Mouse (Mus musculus) liver, embryonic 15.5 days (tissue): Measurements from ENCODE around the gene Fbxw8. TPM values are rescaled to one million over a fixed set of nuclear protein-coding genes. Genes with fewer than 3 reads are reported as not detected.

Experiments
- ATAC-seq: fragments of 200-750 bp; cut with Nextera tagmentation; 2 replicates; pipeline ENCODE4 v1.8.0; 2017; ENCODE audit warnings: moderate number of reproducible peaks, mild to moderate bottlenecking, moderate library complexity; ENCODE audit not compliant: insufficient read depth
- H3K27ac ChIP-seq: fragments of 300-500 bp; sonication (generic); replicated peaks from 2 replicates; pipeline ENCODE4 v1.5.1; 2015; ENCODE audit warnings: mild to moderate bottlenecking, inconsistent platforms
- H3K27me3 ChIP-seq: fragments of 300-500 bp; sonication (generic); 2 replicates; pipeline ENCODE4 v1.6.1; 2015; ENCODE audit warnings: mild to moderate bottlenecking, inconsistent platforms
- H3K36me3 ChIP-seq: fragments of 300-500 bp; sonication (generic); replicated peaks from 2 replicates; pipeline ENCODE4 v1.6.1; 2015; ENCODE audit warnings: moderate library complexity, mild to moderate bottlenecking, inconsistent platforms
- H3K4me1 ChIP-seq: fragments of 300-500 bp; sonication (generic); replicated peaks from 2 replicates; pipeline ENCODE4 v1.6.1; 2015; ENCODE audit warnings: inconsistent platforms
- H3K4me2 ChIP-seq: fragments of 300-500 bp; sonication (generic); 2 replicates; pipeline ENCODE4 v1.6.1; 2015; ENCODE audit warnings: moderate library complexity, mild to moderate bottlenecking, inconsistent platforms
- H3K4me3 ChIP-seq: fragments of 300-500 bp; sonication (generic); replicated peaks from 2 replicates; pipeline ENCODE4 v1.5.1; 2015; ENCODE audit warnings: mild to moderate bottlenecking, inconsistent platforms
- H3K9ac ChIP-seq: fragments of 300-500 bp; sonication (generic); 2 replicates; pipeline ENCODE4 v1.6.1; 2015; ENCODE audit warnings: moderate library complexity, mild to moderate bottlenecking, inconsistent platforms
- H3K9me3 ChIP-seq: fragments of 300-500 bp; sonication (generic); replicated peaks from 2 replicates; pipeline ENCODE4 v1.6.1; 2016; ENCODE audit warnings: inconsistent platforms
- WGBS: fragments of 180-500 bp; shearing (Covaris S2); methylation state at CpG from one replicate; pipeline ENCODE4 v1.1.7; 2015; ENCODE audit warnings: mixed read lengths; ENCODE audit not compliant: insufficient replicate concordance; 5-methylcytosine and 5-hydroxymethylcytosine counted together
- polyA plus RNA-seq: library from polyadenylated mRNA; unstranded; fragments of >200 nt; fragmentation: Nextera tagmentation; extraction: Ambion mirVana; gene quantifications from 2 replicates; pipeline ENCODE4 v1.2.1, GENCODE M21; 2015

The Fbxw8 gene
- polyA plus RNA-seq, 1 experiment from 2014 or later: 7.7 TPM

- H3K4me3 ChIP-seq: no peak overlapping the region
- H3K36me3 ChIP-seq: peaks cover 37% of the 10 kb centered on the region
- ATAC-seq: no peak
- no peak overlapping the region for H3K9ac ChIP-seq
- H3K4me1 ChIP-seq: no peaks in the 10 kb centered on the region
- H3K9me3 ChIP-seq: no peaks in the 10 kb centered on the region
- H3K27me3 ChIP-seq: no peaks in the 10 kb centered on the region
- H3K27ac ChIP-seq: no peak overlapping the region
- H3K4me2 ChIP-seq: no peak overlapping the region
- 64% methylated on average over 7 of the region's 7 CpGs for WGBS
Observed at GRCm38 (mm10) chr5:118089102-118089501, 66.2 kb downstream of the Fbxw8 start.

GRCm38 (mm10) chr5:118086956-118087355 lies 68.3 kb downstream of the Fbxw8 start:
- ATAC-seq: no peak
- Histone ChIP-seq H3K27me3 (no peaks in the 10 kb centered on the region), H3K4me2 (no peak overlapping the region), H3K4me3 (no peak overlapping the region), H3K27ac (no peak overlapping the region), H3K4me1 (0 out of 2 replicates have a peak, but pooled peaks cover 5% of the 10 kb centered on the region), H3K9me3 (no peaks in the 10 kb centered on the region), H3K9ac (no peak overlapping the region), H3K36me3 (peaks cover 21% of the 10 kb centered on the region)
- 75% methylated on average over 7 of the region's 7 CpGs for WGBS

GRCm38 (mm10) chr5:118085313-118085712 lies 70.0 kb downstream of the Fbxw8 start:
- ATAC-seq: no peak

GRCm38 (mm10) chr5:118084171-118084727 lies 71.0 kb downstream of the Fbxw8 start:
- Histone ChIP-seq H3K4me3 (no peak overlapping the region), H3K36me3 (peaks cover 6% of the 10 kb centered on the region; the same call in 1 of the 2 replicates), H3K9ac (no peak overlapping the region), H3K9me3 (no peaks in the 10 kb centered on the region), H3K27ac (no peak overlapping the region), H3K4me1 (0 out of 2 replicates have a peak, but pooled peaks cover 5% of the 10 kb centered on the region), H3K27me3 (no peaks in the 10 kb centered on the region), H3K4me2 (no peak overlapping the region)
- WGBS: 72% methylated on average over 10 of the region's 10 CpGs
- no peak for ATAC-seq

More at GRCm38 (mm10) chr5:118085313-118085712, 70.0 kb downstream of the Fbxw8 start:
- Histone ChIP-seq H3K36me3 (peaks cover 12% of the 10 kb centered on the region), H3K4me3 (no peak overlapping the region), H3K4me2 (no peak overlapping the region), H3K9me3 (no peaks in the 10 kb centered on the region), H3K9ac (no peak overlapping the region), H3K27ac (no peak overlapping the region), H3K4me1 (0 out of 2 replicates have a peak, but pooled peaks cover 5% of the 10 kb centered on the region), H3K27me3 (no peaks in the 10 kb centered on the region)
- WGBS: 76% methylated on average over 7 of the region's 7 CpGs

- WGBS: 63% methylated on average over 12 of the region's 12 CpGs
- Histone ChIP-seq H3K4me3 (no peak overlapping the region), H3K9ac (no peak overlapping the region), H3K36me3 (peaks cover 6% of the 10 kb centered on the region; the same call in 1 of the 2 replicates), H3K9me3 (no peaks in the 10 kb centered on the region), H3K4me1 (0 out of 2 replicates have a peak, but pooled peaks cover 5% of the 10 kb centered on the region), H3K27ac (no peak overlapping the region), H3K4me2 (no peak overlapping the region), H3K27me3 (no peaks in the 10 kb centered on the region)
- ATAC-seq: no peak
Observed at GRCm38 (mm10) chr5:118083060-118083638, 72.1 kb downstream of the Fbxw8 start.

- ATAC-seq: no peak
- WGBS: 15% methylated on average over 6 of the region's 6 CpGs
Observed at GRCm38 (mm10) chr5:118081996-118082395, 73.3 kb downstream of the Fbxw8 start.

GRCm38 (mm10) chr5:118081374-118081949 lies 73.8 kb downstream of the Fbxw8 start:
- H3K4me2 ChIP-seq: no peak overlapping the region
- H3K9ac ChIP-seq: no peak overlapping the region
- WGBS: 81% methylated on average over 9 of the region's 9 CpGs
- H3K27ac ChIP-seq: no peak overlapping the region
- H3K4me3 ChIP-seq: no peak overlapping the region
- 0 out of 2 replicates have a peak, but pooled peaks cover 5% of the 10 kb centered on the region for H3K4me1 ChIP-seq
- peaks cover 19% of the 10 kb centered on the region for H3K36me3 ChIP-seq
- no peaks in the 10 kb centered on the region for H3K27me3 ChIP-seq
- no peak for ATAC-seq
- no peaks in the 10 kb centered on the region for H3K9me3 ChIP-seq

More at GRCm38 (mm10) chr5:118081996-118082395, 73.3 kb downstream of the Fbxw8 start:
- Histone ChIP-seq H3K27ac (no peak overlapping the region), H3K36me3 (peaks cover 14% of the 10 kb centered on the region), H3K27me3 (no peaks in the 10 kb centered on the region), H3K9ac (no peak overlapping the region), H3K4me1 (0 out of 2 replicates have a peak, but pooled peaks cover 5% of the 10 kb centered on the region), H3K4me2 (no peak overlapping the region), H3K9me3 (no peaks in the 10 kb centered on the region), H3K4me3 (no peak overlapping the region)

GRCm38 (mm10) chr5:118079839-118080250 lies 75.4 kb downstream of the Fbxw8 start:
- Histone ChIP-seq H3K4me1 (0 out of 2 replicates have a peak, but pooled peaks cover 5% of the 10 kb centered on the region), H3K27me3 (no peaks in the 10 kb centered on the region), H3K4me3 (no peak overlapping the region), H3K4me2 (no peak overlapping the region), H3K27ac (no peak overlapping the region), H3K9ac (no peak overlapping the region), H3K9me3 (no peaks in the 10 kb centered on the region), H3K36me3 (peaks cover 26% of the 10 kb centered on the region)
- no peak for ATAC-seq
- 76% methylated on average over 11 of the region's 11 CpGs for WGBS

GRCm38 (mm10) chr5:118079354-118079753 lies 75.9 kb downstream of the Fbxw8 start:
- no peak overlapping the region for H3K27ac ChIP-seq
- ATAC-seq: no peak
- no peaks in the 10 kb centered on the region for H3K9me3 ChIP-seq
- H3K9ac ChIP-seq: no peak overlapping the region
- 0 out of 2 replicates have a peak, but pooled peaks cover 5% of the 10 kb centered on the region for H3K4me1 ChIP-seq
- H3K4me3 ChIP-seq: no peak overlapping the region
- peaks cover 30% of the 10 kb centered on the region for H3K36me3 ChIP-seq
- 74% methylated on average over 6 of the region's 6 CpGs for WGBS
- H3K27me3 ChIP-seq: no peaks in the 10 kb centered on the region
- H3K4me2 ChIP-seq: no peak overlapping the region

GRCm38 (mm10) chr5:118078550-118078949 lies 76.7 kb downstream of the Fbxw8 start:
- no peak overlapping the region for H3K4me2 ChIP-seq
- no peak overlapping the region for H3K27ac ChIP-seq
- no peak overlapping the region for H3K9ac ChIP-seq
- H3K36me3 ChIP-seq: peaks cover 36% of the 10 kb centered on the region
- 0 out of 2 replicates have a peak, but pooled peaks cover 5% of the 10 kb centered on the region for H3K4me1 ChIP-seq
- H3K9me3 ChIP-seq: no peaks in the 10 kb centered on the region
- WGBS: 76% methylated on average over 6 of the region's 6 CpGs
- ATAC-seq: no peak
- H3K4me3 ChIP-seq: no peak overlapping the region
- no peaks in the 10 kb centered on the region for H3K27me3 ChIP-seq
